Mouse (Mus musculus) embryonic stem cell, embryonic (primary cell): Measurements from ENCODE around the gene Tmc8.

ENCODE experiments used
- CTCF ChIA-PET, 4 experiments: fragments of 300-600 bp in 2 of 4; fragments of 350-600 bp in 2 of 4; sonication (Branson Sonifier 250); formaldehyde crosslinking; loops; one replicate each; lab custom pipeline; 2022; ENCODE audit warnings: inconsistent platforms in 2 of 4; lab: Charles Lee
- POLR2A ChIA-PET, 4 experiments: fragments of 300-600 bp in 2 of 4; fragments of 350-600 bp in 2 of 4; sonication (Branson Sonifier 250); formaldehyde crosslinking; loops; one replicate each; lab custom pipeline; 2022; ENCODE audit warnings: antibody characterized with exemption in 4 of 4, inconsistent platforms in 1 of 4; lab: Charles Lee

Gene Tmc8

DNA sequence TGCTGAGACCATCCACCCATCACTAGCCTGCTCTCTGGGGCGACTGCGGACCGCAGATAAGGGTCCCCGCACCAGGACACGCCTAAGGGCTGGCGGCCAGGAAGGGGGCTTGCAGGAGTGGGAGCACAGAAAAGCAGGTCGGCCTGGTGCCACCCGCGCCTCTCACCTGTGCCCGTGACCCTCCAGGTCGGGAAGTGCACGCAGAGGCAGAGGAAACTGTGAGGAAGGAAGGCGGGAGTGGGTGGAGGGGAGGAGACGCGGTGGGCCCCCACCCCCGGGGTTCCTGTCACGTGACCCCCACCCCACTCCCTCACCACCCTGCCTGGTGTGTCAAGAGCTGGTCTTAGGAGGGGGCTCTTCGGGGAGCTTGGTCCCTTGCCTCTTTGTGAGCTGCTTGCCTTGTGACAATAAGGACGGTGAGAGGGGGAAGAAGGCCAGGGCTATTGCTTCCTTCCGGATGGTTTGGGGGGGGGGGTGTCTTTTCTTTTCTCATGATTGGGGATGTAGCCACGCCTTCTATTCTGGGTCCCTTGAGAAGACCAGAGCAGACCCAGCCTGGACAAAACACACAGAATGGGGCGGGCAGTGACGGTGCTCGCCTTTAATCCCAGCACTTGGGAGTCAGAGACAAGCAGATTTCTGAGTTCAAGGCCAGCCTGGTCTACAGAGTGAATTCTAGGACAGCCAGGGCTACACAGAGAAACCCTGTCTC lies at the start of gene Tmc8, which contains the start of gene Tmc6:
Tmc8 (plus strand) TSS at position 84 of the 712 bp plus-strand sequence.
Tmc6 (minus strand) TSS at position 206 of the 712 bp plus-strand sequence.
- ChIA-PET CTCF (interaction anchor here (0.6 to 6.7 kb wide), 26 partner anchors 8 to 469 kb away, joined by 3 to 56 read pairs (median 4); partner anchors contain the start of gene Afmid (in 1 of the 4)), POLR2A (interaction anchor here (0.5 to 4.3 kb wide), 35 partner anchors 8 to 568 kb away, joined by 3 to 26 read pairs (median 4); partner anchors contain the start of gene Tnrc6c (in 1 of the 4))

DNA sequence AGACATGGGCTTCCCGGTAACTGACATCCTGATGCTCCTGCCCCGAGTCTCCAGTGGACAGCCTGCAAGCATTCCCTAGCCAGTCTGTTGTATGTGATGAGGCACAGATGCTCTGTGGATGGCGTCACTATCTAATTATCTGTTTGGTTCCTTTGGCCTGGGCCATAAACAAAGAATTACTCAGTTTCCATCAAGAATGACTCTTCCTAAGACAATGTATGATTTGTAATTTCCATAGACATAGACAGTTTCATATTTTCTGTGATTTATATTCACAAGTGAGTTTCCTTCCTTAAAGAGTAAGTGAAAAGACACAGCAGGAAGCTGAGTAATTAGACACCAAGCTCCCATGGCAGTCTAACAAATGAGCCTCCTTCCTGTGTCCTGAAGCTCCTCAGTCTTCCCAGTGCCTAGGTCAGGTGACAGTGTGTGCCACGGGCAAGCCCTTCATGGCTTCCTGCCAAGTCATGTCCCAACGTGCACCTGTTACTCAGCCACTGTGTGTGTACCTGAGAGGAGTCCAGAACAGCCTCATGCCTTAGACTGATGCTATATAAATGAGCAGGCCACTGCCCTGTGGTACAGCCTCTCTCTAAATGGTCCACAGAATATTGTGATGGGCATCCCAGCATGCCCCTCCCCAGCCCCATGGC lies 45.7 kb upstream of the Tmc8 start:
- CTCF ChIA-PET: interaction anchor here in 1 of 4 experiments (1.0 kb wide), 1 partner anchor 352 kb away, joined by 3 read pairs; no protein-coding TSS in a partner anchor
- POLR2A ChIA-PET: interaction anchor here in 2 of 4 experiments (0.9 kb wide), 2 partner anchors 14 to 96 kb away, joined by 3 read pairs; no protein-coding TSS in a partner anchor

DNA sequence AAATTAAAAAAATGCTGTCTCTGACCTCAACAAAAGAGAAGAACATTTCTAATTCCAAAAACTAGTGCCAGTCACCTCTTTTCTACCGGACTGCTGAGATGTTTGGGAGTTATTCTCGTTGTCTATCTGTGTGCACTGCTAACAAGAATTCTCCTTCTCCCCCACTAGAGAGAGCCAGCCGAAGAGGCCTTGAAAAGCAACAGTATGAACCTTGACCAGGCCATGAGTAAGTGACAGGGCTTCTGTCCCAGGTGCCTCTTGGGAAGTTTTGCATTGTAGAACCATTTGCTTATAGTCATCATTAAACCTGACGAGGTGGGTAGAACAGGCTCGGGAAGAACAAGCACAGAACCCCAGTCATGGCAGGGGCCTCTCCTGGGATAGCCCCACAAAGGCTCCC lies 43.8 kb upstream of the Tmc8 start:
- POLR2A ChIA-PET: interaction anchor here in 2 of 4 experiments (0.8 to 3.4 kb wide), 3 partner anchors 10 to 15 kb away, joined by 3 to 14 read pairs (median 4); no protein-coding TSS in a partner anchor
- CTCF ChIA-PET: no interaction called here

DNA sequence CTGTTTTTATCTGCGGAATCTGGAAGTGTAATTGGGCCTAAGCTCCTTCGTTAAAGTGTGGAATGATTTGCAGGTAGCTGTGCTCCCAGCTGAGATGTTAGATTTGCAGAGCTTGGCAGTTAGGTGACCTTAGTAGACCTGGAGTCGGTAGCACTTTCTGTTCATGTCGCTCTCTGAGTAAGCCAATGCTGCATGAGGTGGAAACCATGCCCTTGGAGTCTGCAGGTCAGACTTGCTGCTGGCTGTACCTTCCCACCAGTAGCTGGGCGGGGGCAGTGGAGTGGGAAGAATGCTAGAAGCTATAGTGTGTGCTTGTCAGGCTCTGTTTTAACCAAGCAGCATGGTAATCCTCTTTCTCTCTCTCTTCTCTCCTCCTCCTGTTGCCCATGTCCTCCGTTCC lies 40.7 kb upstream of the Tmc8 start:
- POLR2A ChIA-PET: interaction anchor here in 3 of 4 experiments (0.7 to 3.4 kb wide), 10 partner anchors 8 to 83 kb away, joined by 3 to 14 read pairs (median 3); no protein-coding TSS in a partner anchor
- CTCF ChIA-PET: interaction anchor here (0.6 kb wide), 8 partner anchors 18 to 366 kb away, joined by 3 to 10 read pairs (median 4); no protein-coding TSS in a partner anchor

DNA sequence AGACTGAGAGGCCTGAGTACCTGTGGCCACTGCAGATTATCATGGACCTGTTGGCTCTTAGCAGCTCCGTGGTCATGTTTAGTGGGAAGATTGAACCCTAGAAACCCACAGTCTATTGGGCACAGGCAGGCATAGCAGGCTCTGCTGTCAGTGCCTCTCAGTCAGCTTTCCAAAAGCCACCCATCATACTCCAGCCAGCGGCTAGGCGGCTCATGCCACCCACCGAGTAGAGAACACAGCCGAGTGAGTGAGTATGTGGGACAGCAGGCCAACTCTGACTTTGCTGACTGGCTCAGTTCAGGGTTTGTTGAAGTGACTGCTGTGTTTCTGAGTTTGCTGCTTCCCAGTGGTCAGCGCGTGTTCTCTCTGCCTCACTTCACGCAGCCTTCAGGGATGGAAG lies 39.6 kb upstream of the Tmc8 start:
- ChIA-PET CTCF (no interaction called here), POLR2A (interaction anchor here in 2 of 4 experiments (0.6 to 1.9 kb wide), 6 partner anchors 11 to 41 kb away, joined by 3 to 5 read pairs (median 4); no protein-coding TSS in a partner anchor)

DNA sequence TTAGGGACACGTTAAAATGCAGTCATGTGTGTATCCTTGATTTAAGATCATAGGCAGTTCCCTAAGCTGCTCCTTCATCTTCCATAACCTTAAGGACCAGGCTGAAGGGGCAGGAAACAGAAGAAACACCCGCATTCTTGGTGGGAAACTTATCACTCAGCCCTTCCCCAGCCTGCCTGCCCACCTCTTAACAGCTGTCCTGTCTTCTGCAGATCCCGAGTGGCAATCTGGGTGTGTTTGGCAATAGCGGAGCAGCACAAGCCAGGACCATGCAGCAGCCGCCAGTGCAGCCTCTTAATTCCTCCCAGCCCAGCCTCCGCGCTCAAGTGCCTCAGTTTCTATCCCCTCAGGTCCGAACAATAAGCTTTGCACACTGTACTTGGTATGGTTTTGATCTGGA lies 39.2 kb upstream of the Tmc8 start:
- CTCF ChIA-PET: no interaction called here
- POLR2A ChIA-PET: interaction anchor here in 2 of 4 experiments (0.6 to 2.0 kb wide), 6 partner anchors 10 to 88 kb away, joined by 3 to 4 read pairs (median 4); partner anchors contain the start of gene Tnrc6c (in 1 of the 2)

DNA sequence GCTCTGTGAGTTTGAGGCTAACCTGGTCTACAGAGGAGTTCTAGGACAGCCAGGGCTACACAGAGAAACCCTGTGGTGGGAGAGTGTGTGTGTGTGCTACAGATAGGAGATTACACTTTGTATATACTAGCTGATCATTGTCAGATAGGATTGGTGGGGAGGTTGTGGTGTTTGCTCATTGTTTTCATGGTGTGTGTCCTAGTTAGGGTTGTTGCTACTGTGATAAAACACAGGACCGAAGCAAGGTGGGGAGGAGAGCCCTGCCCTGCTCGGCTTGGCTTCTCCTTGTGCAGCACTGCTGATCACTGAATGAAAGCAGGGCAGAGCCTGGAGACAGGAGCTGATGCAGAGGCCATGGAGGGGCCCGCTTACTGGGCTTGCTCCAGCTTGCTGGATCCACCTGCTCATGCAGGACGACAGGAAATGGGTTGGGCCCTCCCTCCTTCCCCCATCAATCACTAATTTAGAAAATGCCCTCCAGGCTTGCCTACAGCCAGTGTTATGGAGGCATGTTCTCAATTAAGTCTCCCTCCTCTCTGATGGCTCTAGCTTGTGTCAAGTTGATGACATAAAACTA lies 38.3 kb upstream of the Tmc8 start:
- CTCF ChIA-PET: interaction anchor here in 2 of 4 experiments (0.6 kb wide), 2 partner anchors 48 to 89 kb away, joined by 3 read pairs; partner anchors contain the start of gene Tnrc6c (in 1 of the 2)
- POLR2A ChIA-PET: interaction anchor here in 3 of 4 experiments (0.6 to 2.0 kb wide), 8 partner anchors 10 to 949 kb away, joined by 3 to 5 read pairs (median 4); partner anchors contain the start of gene Tnrc6c (in 1 of the 3)

DNA sequence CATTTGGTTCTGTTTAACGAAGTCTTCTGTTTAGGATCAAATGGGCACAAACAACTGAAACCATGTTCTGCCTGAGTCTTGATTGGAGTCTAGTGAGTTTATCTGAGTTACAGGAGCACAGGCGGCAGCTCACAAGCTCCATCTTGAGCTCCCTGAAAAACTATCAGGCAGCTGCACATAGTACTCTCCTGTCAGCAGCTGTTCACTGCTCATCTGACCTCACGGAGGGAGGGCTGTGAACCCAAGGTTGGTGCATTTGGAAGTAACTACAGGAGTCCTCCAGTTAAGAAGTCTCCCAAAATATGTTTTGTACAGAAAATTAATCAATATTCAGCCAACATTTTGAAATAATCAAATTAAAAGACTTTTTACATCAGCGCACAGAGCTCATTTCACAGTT lies 33.2 kb upstream of the Tmc8 start:
- ChIA-PET POLR2A (interaction anchor here in 2 of 4 experiments (0.6 to 4.7 kb wide), 10 partner anchors 9 to 75 kb away, joined by 3 to 24 read pairs (median 4); partner anchors contain the start of genes Tmc6 (in 1 of the 2) and Tmc8 (in 1 of the 2)), CTCF (interaction anchor here in 2 of 4 experiments (0.5 to 1.7 kb wide), 4 partner anchors 34 to 360 kb away, joined by 3 to 6 read pairs (median 4); partner anchors contain the start of genes Socs3 (in 1 of the 2), Tmc6 (in 1 of the 2) and Tmc8 (in 1 of the 2))

DNA sequence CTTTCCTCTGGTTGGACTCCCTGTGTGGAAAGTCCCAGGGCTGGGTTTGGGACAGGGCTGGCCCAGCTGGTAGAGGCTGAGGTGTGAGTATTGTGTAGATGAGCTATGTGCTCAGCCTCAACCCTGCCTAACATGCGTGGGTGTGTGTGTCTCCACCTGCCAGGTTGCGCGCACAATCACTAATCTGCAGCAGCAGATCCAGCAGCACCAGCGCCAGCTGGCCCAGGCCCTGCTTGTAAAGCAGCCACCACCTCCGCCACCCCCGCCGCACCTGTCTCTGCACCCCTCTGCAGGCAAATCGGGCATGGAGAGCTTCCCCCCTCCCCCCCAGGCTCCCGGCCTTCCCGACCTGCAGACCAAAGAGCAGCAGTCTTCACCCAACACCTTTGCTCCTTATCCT lies 32.5 kb upstream of the Tmc8 start:
- POLR2A ChIA-PET: interaction anchor here in 3 of 4 experiments (0.6 to 4.7 kb wide), 17 partner anchors 8 to 129 kb away, joined by 3 to 24 read pairs (median 3); partner anchors contain the start of genes Tmc6 (in 1 of the 3) and Tmc8 (in 1 of the 3)

DNA sequence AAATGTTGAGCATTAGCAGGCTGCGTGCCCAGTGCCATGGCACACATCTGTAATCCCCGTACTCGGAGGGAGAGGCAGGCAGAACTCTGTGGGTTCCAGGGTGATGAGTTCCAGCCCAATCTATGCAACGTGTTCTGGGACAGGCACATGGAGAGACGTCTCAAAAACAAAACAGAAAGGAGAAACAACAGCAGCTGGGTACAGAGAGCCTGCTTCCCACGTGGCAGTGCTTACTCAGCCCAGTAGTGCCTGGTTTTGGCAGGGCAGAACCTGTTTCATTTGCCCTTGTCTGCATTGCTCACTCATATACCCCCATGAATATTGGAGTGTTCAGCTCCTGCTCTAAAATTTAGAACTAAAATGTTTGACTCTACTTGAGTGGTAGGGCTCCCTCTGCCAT lies 30.3 kb upstream of the Tmc8 start:
- CTCF ChIA-PET: interaction anchor here in 2 of 4 experiments (0.7 to 1.0 kb wide), 2 partner anchors 352 to 908 kb away, joined by 3 to 4 read pairs; no protein-coding TSS in a partner anchor
- POLR2A ChIA-PET: no interaction called here

More for the DNA sequence above, 32.5 kb upstream of the Tmc8 start:
- CTCF ChIA-PET: interaction anchor here in 3 of 4 experiments (0.6 to 1.7 kb wide), 7 partner anchors 11 to 303 kb away, joined by 3 to 9 read pairs (median 5); partner anchors contain the start of genes Tmc6 (in 1 of the 3) and Tmc8 (in 1 of the 3)

DNA sequence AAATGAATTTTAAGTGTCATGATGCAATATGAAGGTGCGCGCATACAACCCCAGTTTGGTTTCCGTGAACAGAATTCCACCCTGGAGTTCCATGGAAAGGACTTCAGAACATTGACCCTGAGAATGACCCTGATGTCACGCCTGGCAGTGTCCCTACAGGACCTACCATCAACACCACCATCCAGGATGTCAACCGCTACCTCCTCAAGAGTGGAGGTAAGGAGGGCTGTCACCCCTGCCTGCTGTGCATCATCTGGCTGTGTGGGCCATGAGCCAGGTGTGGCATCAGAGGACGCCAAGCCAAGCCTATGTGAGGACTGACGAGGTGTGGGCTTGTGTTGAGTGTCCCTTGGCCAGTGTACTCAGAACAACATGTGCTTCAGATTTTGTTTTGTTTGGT lies 26.0 kb upstream of the Tmc8 start:
- CTCF ChIA-PET: interaction anchor here in 1 of 4 experiments (1.3 kb wide), 1 partner anchor 25 kb away, joined by 3 read pairs; no protein-coding TSS in a partner anchor
- POLR2A ChIA-PET: interaction anchor here in 1 of 4 experiments (1.4 to 1.6 kb wide), 2 partner anchors 9 to 12 kb away, joined by 3 to 4 read pairs; no protein-coding TSS in a partner anchor

DNA sequence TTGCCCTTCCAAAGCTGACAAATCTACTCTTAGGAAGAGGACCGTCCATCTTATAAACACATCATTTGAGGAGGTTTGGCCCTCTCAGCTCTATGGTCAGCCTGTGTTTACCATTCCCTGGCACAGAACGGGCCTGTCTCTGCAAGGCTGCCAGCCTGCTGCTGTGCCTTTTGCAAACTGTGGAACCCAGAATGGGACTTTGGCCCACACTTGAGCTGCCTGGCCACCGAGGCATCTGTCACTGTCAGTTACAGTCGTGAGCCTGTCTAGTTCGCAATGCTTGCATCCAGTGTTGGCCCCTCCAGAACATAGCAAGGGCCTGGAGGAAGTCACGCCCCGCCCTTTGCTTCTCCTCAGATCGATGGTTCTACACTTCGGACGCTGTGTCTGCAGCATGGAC lies 22.6 kb upstream of the Tmc8 start:
- CTCF ChIA-PET: interaction anchor here in 3 of 4 experiments (0.6 to 0.9 kb wide), 5 partner anchors 18 to 765 kb away, joined by 3 to 7 read pairs (median 3); no protein-coding TSS in a partner anchor

DNA sequence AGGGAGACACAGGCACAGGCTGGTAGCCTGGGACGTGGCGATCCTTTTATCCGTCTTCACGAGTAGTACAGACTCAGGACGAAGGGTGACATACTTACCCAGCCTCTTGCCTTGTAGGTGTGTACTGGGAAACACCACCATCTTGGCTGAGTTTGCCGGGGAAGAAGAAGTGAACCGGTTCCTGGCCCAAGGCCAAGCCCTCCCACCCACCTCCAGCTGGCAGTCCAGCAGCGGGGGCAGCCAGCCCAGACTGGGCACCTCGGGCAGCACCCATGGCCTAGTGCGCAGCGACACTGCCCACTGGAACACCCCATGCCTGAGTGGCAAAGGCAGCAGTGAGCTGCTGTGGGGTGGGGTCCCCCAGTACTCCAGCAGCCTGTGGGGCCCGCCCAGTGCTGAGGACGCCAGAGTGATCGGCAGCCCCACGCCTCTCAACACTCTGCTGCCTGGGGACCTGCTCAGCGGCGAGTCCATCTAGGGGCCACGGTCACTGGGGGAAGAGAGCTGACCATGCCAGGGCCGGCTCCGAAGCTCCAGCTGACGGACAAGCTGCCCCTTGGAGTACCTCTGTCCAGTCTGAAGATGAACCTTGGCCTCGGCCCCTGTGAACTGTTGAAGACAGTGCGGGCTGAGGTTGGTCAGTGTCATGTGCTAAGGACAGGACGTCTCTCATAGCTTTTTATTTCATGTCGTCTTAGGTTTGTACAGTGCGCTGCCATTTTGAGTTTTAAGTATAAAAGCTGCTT lies 21.3 kb upstream of the Tmc8 start:
- ChIA-PET POLR2A (interaction anchor here in 3 of 4 experiments (0.8 to 4.6 kb wide), 12 partner anchors 9 to 110 kb away, joined by 3 to 24 read pairs (median 5); partner anchors contain the start of genes Tmc6 (in 1 of the 3) and Tmc8 (in 1 of the 3)), CTCF (interaction anchor here (0.6 to 2.4 kb wide), 14 partner anchors 10 to 659 kb away, joined by 3 to 14 read pairs (median 4); partner anchors contain the start of gene Tnrc6c (in 1 of the 4))

More for the DNA sequence above, 22.6 kb upstream of the Tmc8 start:
- POLR2A ChIA-PET: interaction anchor here in 2 of 4 experiments (0.7 to 4.6 kb wide), 5 partner anchors 9 to 92 kb away, joined by 3 to 24 read pairs (median 3); partner anchors contain the start of genes Afmid (in 1 of the 2) and Tk1 (in 1 of the 2)

DNA sequence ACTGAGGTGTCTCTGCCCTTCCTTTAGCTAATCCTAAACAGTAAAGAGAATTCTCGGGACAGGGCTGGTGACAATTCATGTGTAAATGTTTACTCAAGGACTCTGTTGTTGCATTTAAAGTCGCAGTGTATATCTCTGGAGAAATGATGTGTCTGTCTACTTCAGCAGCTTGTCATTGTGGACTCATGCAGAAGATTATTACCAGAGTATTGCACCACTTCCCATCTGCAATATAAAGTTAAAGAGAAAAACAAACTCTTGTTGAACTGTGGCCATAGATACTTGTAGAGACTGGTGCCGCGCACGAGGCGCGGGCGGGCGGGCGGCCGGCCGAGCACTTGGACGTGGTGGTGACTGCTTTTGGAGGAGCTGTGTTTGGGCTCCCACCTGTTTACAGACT lies 20.1 kb upstream of the Tmc8 start:
- ChIA-PET POLR2A (interaction anchor here in 2 of 4 experiments (0.6 to 4.6 kb wide), 16 partner anchors 7 to 115 kb away, joined by 3 to 24 read pairs (median 4); partner anchors contain the start of genes Tmc6 (in 2 of the 2) and Tmc8 (in 2 of the 2)), CTCF (interaction anchor here in 3 of 4 experiments (0.6 to 2.4 kb wide), 10 partner anchors 8 to 822 kb away, joined by 4 to 7 read pairs (median 5); partner anchors contain the start of genes Afmid (in 1 of the 3) and Tk1 (in 1 of the 3))

DNA sequence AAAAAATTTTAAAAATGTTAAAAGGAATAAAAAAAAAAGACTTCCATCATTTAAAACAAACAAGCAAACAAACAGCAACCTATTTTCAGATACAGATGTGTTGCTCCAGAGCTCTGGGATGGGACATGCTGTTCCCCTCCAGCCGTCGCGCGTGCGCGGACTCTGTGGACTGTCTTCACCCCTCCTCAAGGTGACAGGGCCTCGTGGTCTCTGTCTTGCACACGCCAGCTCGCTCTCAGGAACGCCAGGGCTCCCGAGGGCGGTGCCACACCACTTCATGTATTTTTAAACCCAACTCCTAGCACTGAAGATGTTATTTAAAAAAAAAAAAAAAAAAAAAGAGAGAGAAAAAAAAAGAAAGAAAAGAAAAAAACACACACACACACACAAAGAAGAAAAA lies 19.6 kb upstream of the Tmc8 start:
- POLR2A ChIA-PET: interaction anchor here in 3 of 4 experiments (0.6 to 4.6 kb wide), 16 partner anchors 11 to 382 kb away, joined by 3 to 24 read pairs (median 4); partner anchors contain the start of genes Tmc6 (in 2 of the 3), Tmc8 (in 2 of the 3), Afmid (in 1 of the 3) and Tk1 (in 1 of the 3)
- CTCF ChIA-PET: interaction anchor here in 3 of 4 experiments (0.6 to 1.3 kb wide), 9 partner anchors 8 to 822 kb away, joined by 4 to 6 read pairs (median 5); partner anchors contain the start of genes Afmid (in 1 of the 3) and Tk1 (in 1 of the 3)
